Mouse (Mus musculus) cerebellum, adult 2 months (tissue): ENCODE data around the gene Gm3336. TPM values are rescaled to one million over a fixed set of nuclear protein-coding genes. Genes with fewer than 3 reads are reported as not detected.

Experiments
- DNase-seq, 2 experiments: peaks; one replicate each; pipeline ENCODE4 v3.0.0; 2021
- H3K27ac ChIP-seq: fragments of 200-500 bp; 2 replicates; pipeline ENCODE4 v1.5.1; 2012; ENCODE audit warnings: low read length, control low read depth, inconsistent platforms; ENCODE audit not compliant: insufficient read depth
- H3K27me3 ChIP-seq: fragments of 200-500 bp; 2 replicates; pipeline ENCODE4 v1.6.1; 2012; ENCODE audit warnings: inconsistent platforms, mild to moderate bottlenecking, low read length, moderate library complexity; ENCODE audit not compliant: control insufficient read depth, insufficient read depth
- H3K4me1 ChIP-seq: fragments of 200-500 bp; 2 replicates; pipeline ENCODE4 v1.6.1; 2011; ENCODE audit warnings: low read length; ENCODE audit not compliant: control insufficient read depth, insufficient read depth
- H3K4me3 ChIP-seq: fragments of 200-500 bp; replicated peaks from 2 replicates; pipeline ENCODE3; 2011; ENCODE audit warnings: mild to moderate bottlenecking, low read depth, low read length, control low read depth; ENCODE audit not compliant: insufficient read depth
- CTCF ChIP-seq: fragments of 200-500 bp; IDR thresholded peaks from 2 replicates; pipeline ENCODE4 v1.5.1; 2011; ENCODE audit warnings: low read depth, mild to moderate bottlenecking, control low read depth, low read length, moderate library complexity, borderline replicate concordance; ENCODE audit not compliant: insufficient read depth
- POLR2A ChIP-seq: fragments of 200-500 bp; IDR thresholded peaks from 2 replicates; pipeline ENCODE4 v1.6.1; 2011; ENCODE audit warnings: low read length, control low read depth, borderline replicate concordance; ENCODE audit not compliant: insufficient read depth
- WGBS: fragments of 180-500 bp; shearing (Covaris S2); methylation state at CpG from one replicate; pipeline ENCODE4 v1.1.7; 2018; 5-methylcytosine and 5-hydroxymethylcytosine counted together
- polyA plus RNA-seq: library from polyadenylated mRNA; depleted of rRNA; stranded (reverse); fragments of >200 nt; gene quantifications from 2 replicates; pipeline ENCODE4 v1.2.3, GENCODE M21; 2012

Gene Gm3336
- polyA plus RNA-seq, 1 experiment, result not detected

- DNase-seq, result peak in 1 of 2 experiments; percentile 51
- WGBS, result 45% methylated on average over 2 of the region's 2 CpGs
- TF ChIP-seq CTCF (no peak), POLR2A (no peak)
- H3K4me3 ChIP-seq, result peak overlapping the region; percentile 11
- no peaks in the 10 kb centered on the region for H3K27me3 ChIP-seq
- H3K27ac ChIP-seq, result peak overlapping the region; percentile 87
- peaks cover 36% of the 10 kb centered on the region for H3K4me1 ChIP-seq
Measured at GRCm38 (mm10) chr8:70701982-70702841, 16.1 kb upstream of the Gm3336 start.

GRCm38 (mm10) chr8:70702842-70703182 is 15.5 kb upstream of the Gm3336 start:
- TF ChIP-seq CTCF (no peak), POLR2A (0 out of 2 replicates have a peak, but pooled peaks have one; percentile 20)
- Histone ChIP-seq H3K4me3 (peak overlapping the region; percentile 11), H3K27ac (peak overlapping the region; percentile 87), H3K4me1 (peaks cover 38% of the 10 kb centered on the region), H3K27me3 (no peaks in the 10 kb centered on the region)
- WGBS, result 2% methylated on average over 3 of the region's 3 CpGs
- peak; percentile 92 to 96 for DNase-seq

- DNase-seq, result no peak
- peak within 1 kb of the TSS; percentile 11 for H3K4me3 ChIP-seq
- H3K27ac ChIP-seq, result peak within 1 kb of the TSS; percentile 87
- H3K4me1 ChIP-seq, result peaks cover 43% of the 10 kb centered on the region
- 57% methylated on average over 3 of the region's 3 CpGs for WGBS
- TF ChIP-seq CTCF, result no peak
- TF ChIP-seq POLR2A, result no peak
- H3K27me3 ChIP-seq, result no peaks in the 10 kb centered on the region
Measured at GRCm38 (mm10) chr8:70703287-70703686, 15.1 kb upstream of the Gm3336 start, which contains the start of gene Iqcn. Gene Iqcn, plus strand, starts transcription at chr8:70703457.

- Histone ChIP-seq H3K27ac (no peak overlapping the region), H3K4me1 (peaks cover 43% of the 10 kb centered on the region), H3K4me3 (no peak overlapping the region), H3K27me3 (no peaks in the 10 kb centered on the region)
- no peak for DNase-seq
- TF ChIP-seq CTCF, result no peak
- TF ChIP-seq POLR2A, result no peak
- 31% methylated on average over 14 of the region's 14 CpGs for WGBS
Measured at GRCm38 (mm10) chr8:70708281-70708680, 10.1 kb upstream of the Gm3336 start.

- DNase-seq, result no peak
- Histone ChIP-seq H3K4me3 (no peak overlapping the region), H3K27ac (no peak overlapping the region), H3K4me1 (peaks cover 28% of the 10 kb centered on the region), H3K27me3 (no peaks in the 10 kb centered on the region)
- 92% methylated on average over 9 of the region's 9 CpGs for WGBS
- TF ChIP-seq POLR2A (no peak), CTCF (no peak)
Measured at GRCm38 (mm10) chr8:70709794-70710193, 8.5 kb upstream of the Gm3336 start.

GRCm38 (mm10) chr8:70710296-70710695 is 8.0 kb upstream of the Gm3336 start:
- DNase-seq, result peak; percentile 47 to 54
- Histone ChIP-seq H3K4me3 (no peak overlapping the region), H3K27me3 (no peaks in the 10 kb centered on the region), H3K27ac (no peak overlapping the region), H3K4me1 (peaks cover 28% of the 10 kb centered on the region)
- WGBS, result 54% methylated on average over 1 of the region's 1 CpGs
- TF ChIP-seq CTCF, result no peak
- no peak for TF ChIP-seq POLR2A

- 75% methylated on average over 11 of the region's 11 CpGs for WGBS
- Histone ChIP-seq H3K27ac (no peak overlapping the region), H3K4me3 (no peak overlapping the region), H3K4me1 (peaks cover 28% of the 10 kb centered on the region), H3K27me3 (no peaks in the 10 kb centered on the region)
- no peak for DNase-seq
- no peak for TF ChIP-seq POLR2A
- no peak for TF ChIP-seq CTCF
Measured at GRCm38 (mm10) chr8:70711041-70711440, 7.3 kb upstream of the Gm3336 start.

- Histone ChIP-seq H3K4me3 (no peak overlapping the region), H3K27me3 (no peaks in the 10 kb centered on the region), H3K27ac (no peak overlapping the region), H3K4me1 (peaks cover 15% of the 10 kb centered on the region)
- no peak for DNase-seq
- no peak for TF ChIP-seq CTCF
- no peak for TF ChIP-seq POLR2A
- WGBS, result 78% methylated on average over 7 of the region's 7 CpGs
Measured at GRCm38 (mm10) chr8:70713991-70714390, 4.4 kb upstream of the Gm3336 start.
